Mouse (Mus musculus) heart, postnatal 0 days (tissue): Measurements from ENCODE around the gene Slx1b.
"Not testable (repeated sequence)": the region's sequence is repeated elsewhere in the genome, so short reads cannot be mapped to it uniquely, and the experiment has no call there.

Source experiments
- CTCF ChIP-seq: IDR thresholded peaks from 2 replicates; pipeline ENCODE4 v1.5.1; 2016; ENCODE audit warnings: antibody characterized with exemption, control low read depth, low read depth
- EP300 ChIP-seq: IDR thresholded peaks from 2 replicates; pipeline ENCODE4 v1.6.1; 2016; ENCODE audit warnings: antibody characterized with exemption, low read depth

DNA sequence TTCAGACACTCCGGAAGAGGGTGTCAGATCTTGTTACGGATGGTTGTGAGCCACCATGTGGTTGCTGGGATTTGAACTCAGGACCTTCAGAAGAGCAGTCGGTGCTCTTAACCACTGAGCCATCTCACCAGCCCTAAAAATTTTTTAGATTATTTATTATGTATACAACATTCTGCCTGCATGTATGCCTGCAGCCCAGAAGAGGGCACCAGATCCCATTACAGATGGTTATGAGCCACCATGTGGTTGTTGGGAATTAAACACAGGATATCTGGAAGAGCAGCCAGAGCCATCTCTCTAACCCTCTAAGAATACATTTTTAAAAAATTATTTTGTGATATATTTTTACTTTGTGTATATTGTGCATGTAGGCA is 52.4 kb downstream of the Slx1b start:
- TF ChIP-seq CTCF, result peak; percentile 83
- TF ChIP-seq EP300, result not testable (repeated sequence)
